Mouse (Mus musculus) lung, adult 2 months (tissue): ENCODE data around the gene Sf3a1.

Experiments used
- CTCF ChIP-seq: fragments of 200-500 bp; IDR thresholded peaks from 2 replicates; pipeline ENCODE4 v1.5.1; 2011; ENCODE audit warnings: mild to moderate bottlenecking, low read length, control low read depth; ENCODE audit not compliant: insufficient read depth
- POLR2A ChIP-seq: fragments of 200-500 bp; IDR thresholded peaks from 2 replicates; pipeline ENCODE4 v1.6.1; 2011; ENCODE audit warnings: low read depth, mild to moderate bottlenecking, control low read depth, low read length, borderline replicate concordance; ENCODE audit errors: extremely low read depth

DNA sequence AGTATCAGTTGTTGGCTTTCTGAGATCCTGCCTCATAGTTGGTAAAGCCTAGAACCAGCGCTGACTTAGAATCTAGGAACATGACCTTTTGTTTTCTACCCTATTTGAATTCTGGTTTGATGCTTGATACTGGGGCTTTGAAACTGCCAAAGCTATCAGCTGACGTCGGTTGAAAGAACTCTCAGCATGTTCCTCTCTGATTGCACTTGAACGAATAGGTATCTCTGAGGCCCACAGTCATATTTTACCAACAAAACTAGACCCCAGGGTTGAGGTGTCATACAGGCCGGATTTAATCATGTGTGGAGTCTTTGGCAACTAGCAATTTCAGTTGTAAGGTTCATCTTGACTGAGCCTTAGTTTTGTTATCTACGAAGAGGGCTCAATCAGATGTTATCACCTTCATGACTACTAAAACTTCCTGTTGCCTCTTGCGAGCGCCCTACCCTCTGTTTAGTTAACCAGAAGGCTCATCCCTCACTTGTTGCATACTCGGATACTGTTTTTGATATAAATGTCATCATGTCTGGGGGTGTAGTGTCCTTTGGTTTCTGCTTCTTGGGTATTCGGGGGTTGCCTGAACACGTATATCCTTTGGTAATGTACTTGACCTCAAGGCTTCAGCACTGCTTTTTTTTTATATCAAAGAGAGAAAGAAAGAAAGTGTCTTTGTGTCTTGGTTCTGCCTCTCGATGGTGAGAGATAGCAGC is 43.0 kb downstream of the Sf3a1 start:
- TF ChIP-seq POLR2A = no peak
- TF ChIP-seq CTCF = no peak
